Mouse (Mus musculus): ENCODE results near the gene Smarcad1.

DNA sequence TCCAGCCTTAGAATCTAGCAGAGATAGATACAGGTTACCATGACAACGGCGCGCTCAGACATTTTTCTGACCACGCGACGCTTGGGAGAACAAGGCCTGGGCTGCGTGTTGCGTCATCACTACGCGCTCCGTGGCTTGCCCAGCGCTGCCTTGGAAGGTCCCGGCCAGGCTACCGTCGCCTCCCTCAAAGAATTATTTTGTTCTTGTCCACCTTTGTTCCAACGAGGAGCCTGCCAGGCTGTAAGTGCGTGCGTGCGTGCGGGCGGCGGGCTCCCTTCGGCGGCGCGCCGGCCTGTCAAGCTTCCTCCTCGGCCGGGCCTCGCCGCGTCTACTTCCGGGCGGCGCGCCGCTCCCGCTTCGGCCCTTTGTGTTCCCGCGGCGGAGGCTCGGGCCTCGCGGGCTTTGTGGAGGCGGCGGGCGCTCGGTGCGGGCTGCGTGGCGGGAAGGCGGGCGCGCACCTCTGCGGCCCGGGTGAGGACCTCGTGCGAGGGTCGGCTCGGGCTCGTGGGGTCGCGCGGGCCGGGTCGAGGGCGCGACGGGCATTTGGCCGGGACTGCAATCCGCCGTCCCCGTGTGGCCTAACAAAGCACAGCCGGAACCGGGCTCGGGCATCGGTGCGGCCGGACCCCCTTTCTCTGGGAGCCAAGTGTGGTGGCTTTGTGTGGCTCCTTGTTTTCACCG, at the start of gene Smarcad1:
- no peak for TF ChIP-seq CTCF (IDR thresholded peaks at IDR 0.05; ENCODE audit: low read depth)
- TF ChIP-seq EP300 (IDR thresholded peaks at IDR 0.05; ENCODE audit: low read depth): no peak
